Mouse (Mus musculus): ENCODE measurements around the gene Slc16a6.

The Slc16a6 gene

DNA sequence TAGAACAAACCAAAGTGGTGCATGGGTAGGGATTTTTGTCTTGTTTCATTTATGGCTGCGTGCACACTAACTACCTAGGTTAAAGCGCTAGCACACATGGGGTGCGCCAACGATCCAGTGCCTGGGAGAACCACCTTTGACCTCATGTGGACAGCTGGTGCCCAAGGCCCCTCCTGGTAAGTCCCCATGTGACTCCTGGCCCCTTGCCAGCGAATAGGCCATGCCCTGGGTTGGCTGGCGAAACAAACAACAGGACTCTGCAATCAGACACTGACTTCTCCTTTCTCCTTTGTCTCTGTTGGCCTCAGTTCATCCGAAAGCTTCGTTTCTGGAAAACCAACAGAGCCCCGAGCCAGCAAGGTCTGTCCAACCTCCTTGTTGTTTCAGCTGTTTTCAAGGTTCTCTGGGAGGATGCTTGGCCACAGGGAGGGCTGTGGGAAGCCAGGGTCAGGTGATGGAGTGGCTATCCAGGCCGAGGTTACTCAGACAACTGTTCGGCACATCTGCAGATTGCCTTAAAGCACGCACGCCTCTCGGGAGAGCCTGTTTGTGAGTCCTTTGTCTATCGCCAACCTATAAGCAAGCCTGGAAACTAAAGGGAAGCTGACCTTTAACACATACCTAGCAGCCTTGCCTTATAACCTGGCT, 12.1 kb upstream of the Slc16a6 start:
- DNase-seq: peak in 1 of 2 experiments; percentile 64

DNA sequence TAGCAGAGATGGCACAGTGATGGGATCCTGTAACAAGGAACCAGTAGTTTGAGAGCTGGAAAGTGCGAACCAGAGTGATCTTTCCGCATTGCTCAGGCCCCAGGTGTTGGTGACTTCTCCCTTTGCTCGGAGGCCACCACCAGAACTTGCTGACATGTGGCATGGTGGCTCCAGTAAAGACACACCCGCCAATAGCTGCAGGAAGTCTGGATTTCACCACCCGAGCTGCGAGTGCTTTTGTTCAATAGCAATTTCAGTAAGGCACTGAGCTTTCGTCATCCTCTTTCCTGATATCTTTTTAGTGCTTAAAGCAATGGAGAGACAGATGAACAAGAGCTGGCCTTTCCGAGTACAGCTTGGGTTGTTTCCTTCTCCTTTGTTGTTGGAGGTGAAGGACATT, 7.0 kb upstream of the Slc16a6 start:
- no peak for DNase-seq

DNA sequence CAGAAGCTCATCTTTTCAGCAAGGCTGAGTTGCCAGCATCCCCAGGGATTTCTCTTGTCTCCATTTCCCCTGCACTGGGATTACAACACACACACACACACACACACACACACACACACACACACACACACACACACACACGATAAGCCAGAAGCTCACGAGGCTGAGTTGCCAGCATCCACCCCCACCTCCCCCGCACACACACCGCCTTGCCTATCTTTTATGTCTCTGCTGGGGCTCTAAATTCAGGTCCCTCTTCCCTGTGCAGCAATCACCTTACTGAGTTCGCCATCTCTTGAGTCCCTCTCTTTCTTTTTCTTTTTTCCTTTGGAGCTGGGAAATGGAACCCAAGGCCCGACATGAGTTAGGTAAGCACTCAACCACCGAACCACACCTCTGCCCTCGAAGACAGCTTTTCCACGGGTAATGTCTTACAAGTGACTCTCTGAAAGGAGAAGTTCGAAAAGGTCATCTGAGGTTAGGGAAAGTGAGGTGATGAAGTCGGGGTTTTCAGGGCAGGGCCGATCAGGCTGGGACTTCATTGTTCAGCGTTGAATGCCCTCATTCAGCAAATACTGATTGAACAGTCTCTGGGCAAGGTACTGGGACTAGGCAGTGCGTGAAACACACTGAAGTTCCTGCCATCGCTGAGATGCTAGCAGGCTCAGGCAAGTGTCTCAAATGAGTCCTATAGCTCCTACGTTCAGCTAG, 6.3 kb upstream of the Slc16a6 start:
- DNase-seq: no peak

DNA sequence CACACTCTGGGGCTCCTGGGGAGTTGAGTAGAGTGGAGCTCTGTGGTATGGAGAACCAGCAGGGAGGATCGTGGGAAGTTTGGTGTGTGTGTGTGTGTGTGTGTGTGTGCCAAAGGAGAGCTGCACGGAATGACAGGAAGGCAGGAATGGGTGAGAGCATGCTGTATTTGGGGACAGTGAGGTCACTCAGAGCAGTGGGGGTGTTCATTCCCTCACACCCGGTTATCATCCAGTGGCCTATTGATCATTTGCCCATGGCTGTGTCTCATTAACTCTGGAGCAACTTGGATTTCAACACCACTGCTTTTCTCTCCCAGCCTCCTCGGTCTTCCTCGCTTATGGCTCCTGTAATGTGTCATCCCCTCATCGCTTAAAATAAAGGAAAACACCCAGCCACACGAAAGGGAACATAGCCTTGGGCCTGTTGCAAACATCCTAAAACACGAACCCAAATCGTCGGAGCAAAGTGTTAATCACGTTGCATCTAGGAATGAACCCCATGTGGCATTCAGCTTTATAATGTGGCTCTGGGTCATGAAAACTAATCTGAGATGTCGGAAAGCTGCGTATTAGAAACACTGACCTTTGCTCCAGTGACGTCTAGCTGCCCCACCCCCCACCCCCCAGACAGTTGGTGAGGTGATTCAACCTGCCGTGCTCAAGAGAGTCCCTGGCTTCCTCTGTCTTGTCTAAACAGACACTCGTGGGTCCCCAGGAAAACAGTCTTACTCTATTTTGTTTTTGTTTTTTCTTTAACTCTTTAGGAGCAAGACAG, 4.4 kb upstream of the Slc16a6 start:
- DNase-seq: no peak

DNA sequence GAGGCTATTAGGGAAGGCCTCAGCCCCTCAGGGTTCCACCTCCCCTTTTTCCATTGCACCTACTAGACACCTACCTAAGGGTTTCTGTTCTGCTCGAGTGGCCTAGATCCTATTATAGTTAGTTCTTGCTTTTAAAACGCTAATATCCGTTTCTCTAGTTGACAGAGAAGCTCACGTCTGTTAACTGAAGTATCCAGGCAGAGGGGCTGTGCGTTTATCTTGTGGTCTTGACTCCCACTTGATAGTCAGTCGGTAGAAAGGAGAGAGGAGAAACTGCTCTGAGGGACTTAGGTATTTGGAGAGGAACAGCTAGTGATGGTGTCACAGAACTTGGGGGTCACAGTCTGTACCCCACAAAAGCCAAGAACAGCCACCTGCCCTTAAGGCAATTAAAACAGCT, 3.3 kb upstream of the Slc16a6 start:
- no peak for DNase-seq

DNA sequence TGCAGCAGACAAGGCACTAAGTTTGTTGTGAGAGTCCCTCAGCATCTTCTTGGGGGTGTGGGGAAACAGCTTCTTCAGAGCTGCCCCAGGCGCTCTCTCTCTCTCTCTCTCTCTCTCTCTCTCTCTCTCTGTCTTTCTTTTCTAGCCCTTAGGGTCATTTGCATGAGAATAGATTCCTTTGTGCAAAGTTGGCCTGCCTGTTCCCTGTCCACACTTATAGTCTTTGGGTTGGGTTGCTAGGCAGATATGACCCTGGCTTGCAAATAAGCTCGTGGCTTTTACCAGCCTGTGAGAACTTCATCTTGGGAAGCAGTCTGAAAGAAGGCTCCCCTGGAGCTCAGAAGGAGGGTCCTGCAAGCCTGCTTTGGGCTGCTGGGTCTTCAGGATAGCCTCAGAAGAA, 2.8 kb upstream of the Slc16a6 start:
- no peak for DNase-seq

DNA sequence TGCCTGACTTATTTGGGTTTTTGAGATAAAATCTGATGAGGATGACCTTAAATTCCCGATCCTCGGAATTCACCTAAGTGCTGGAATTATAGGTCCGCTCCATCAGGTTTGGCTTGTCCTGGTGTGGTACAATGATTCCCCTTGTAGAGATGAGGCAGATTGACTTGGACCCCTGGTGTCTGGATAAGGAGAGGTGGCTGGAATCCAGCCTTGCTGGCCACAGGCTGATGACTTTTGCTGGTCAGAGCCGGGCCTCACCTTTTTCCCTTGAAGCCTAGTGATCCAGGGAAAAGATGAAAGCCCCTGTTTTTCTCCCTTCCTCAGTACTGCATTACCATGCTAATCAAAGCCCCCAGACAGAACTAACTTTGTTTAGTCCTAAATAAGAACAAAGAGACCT, 2.3 kb upstream of the Slc16a6 start:
- DNase-seq: peak in 1 of 2 experiments; percentile 64

DNA sequence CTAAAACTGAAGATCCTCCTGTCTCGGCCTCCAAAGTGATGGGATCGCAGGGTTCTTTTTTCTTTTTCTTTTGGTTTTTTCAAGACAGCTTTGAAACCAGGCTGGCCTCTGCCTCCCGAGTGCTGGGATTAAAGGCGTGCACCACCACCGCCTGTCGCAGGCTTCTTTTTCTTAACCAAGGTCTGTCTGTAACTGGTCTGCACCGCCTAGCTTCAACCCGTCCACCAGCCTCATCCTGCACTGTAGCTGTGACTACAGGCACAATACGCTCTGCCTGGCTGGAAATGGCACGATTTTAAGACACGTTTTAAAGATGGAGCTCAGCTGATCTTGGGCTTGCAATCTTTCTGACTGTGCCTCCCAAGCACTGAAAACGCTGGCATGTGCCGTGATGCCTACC, 1.4 kb upstream of the Slc16a6 start:
- DNase-seq: no peak

DNA sequence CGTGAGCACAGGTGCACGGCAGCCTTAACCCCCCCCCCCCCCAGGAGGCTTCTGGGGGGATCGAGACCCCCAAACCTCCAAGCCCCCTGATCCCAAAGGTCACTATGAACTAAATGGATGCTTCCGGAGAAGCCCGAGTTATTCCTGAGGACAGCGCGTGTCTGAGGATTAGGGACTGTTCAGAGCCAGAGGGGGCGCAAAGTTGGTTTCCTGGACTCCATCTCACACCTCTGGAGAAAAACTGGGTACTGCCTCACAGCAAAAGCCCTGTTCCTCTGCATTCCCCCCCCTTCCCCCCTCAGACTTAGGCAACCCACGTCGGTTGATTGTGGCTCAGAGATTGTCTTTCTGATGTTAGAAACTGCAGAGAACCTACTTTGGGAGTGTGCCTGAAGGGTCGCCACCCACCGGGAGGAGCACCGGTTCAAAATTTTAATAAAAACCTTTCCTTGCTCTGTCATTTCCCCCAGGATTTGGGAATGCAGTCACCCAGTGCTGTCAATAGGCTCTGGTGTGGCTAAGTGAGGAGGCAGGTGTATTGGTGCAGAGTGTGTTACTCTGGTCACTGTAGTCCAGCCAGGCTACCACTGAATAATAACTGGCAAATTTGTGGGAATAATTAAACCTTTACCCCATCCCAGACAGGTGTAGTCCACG, 816 bp upstream of the Slc16a6 start:
- peak in 1 of 2 experiments; percentile 47 for DNase-seq

DNA sequence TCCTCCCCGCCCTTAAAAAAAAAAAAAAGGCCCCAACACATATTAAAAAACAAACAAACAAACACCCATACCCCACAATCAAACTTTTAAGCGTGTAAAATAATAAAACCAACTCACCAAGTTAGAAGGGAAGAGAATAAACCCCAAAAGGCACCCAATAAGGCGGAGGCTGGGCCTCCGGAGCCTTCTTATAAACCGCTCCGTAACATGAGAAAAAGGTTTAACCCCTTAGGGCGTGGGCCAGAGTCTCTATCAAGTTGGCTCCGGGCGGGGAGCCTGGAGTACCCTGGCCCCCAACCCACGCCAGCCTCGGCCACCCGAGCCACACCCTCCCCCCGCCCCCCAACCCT, 602 bp downstream of the Slc16a6 start:
- DNase-seq: no peak

DNA sequence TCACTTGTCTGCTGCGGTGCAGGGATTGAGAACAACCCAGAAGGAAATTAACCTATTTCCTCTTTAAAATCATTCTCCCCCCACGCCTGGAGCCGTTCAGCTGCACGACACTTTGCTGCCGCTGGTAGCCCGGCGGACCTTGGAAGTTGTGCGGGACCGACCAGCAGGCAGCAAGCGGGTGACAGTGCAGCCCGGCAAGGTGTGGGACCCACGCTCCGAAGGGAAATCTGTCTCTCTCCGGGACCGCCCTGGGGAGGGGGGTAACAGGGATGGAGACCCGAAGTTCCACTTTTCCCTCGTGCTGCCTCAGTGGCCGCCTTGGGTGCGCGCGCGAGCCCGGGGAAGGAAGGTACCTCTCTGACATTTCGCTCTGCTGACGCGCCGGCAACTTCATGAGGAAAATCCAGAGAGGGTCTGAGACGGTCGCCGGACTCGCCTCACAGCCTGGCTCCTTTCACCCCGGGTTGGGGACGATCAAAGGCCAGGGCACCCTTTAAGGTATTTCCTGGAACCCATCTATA, 1.2 kb downstream of the Slc16a6 start:
- DNase-seq: peak; percentile 65

DNA sequence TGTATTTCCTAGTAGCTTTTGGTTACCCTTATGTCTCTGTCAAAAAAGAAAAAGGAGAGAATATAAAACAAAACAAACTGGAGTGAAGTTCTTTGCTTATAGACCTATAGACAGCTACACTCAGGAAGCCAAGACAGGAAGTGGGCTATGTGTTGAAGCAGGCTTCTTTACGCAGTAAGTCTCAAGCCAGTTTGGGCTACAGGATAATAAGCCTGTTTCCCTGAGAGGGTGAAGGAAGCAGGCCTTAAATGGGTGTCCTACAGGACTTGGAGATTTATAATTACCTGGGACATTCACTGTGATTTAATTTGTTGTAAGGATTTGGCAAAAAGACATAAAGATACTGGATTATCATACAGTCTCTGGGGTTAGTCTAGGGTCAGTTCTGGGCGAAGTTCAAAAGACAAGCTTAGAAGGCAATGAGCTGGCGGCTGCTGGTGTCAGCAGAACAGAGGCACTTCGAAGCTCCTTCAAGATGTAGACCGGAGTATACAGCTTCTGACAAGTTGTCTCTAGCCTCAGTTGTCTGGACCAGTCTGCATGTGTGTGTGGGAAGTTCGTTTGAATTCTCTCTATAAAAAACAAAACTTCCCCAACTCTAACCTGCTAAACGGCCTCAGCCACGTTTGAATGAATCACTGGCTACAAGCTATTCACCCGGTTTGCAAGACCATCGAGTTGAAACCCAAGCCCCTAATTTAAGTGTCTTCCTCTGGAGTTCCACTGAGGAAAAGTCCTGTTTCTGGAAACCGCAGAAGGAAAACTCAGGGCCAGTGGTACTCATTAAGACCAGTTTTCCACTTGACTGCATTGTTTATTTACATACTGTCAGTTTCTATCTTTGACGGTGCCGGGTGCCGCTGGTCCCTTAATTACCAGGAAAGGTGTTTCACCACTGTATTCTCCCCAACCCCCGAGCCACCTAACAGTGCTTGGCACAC, 2.2 kb downstream of the Slc16a6 start:
- peak in 1 of 2 experiments; percentile 44 for DNase-seq

DNA sequence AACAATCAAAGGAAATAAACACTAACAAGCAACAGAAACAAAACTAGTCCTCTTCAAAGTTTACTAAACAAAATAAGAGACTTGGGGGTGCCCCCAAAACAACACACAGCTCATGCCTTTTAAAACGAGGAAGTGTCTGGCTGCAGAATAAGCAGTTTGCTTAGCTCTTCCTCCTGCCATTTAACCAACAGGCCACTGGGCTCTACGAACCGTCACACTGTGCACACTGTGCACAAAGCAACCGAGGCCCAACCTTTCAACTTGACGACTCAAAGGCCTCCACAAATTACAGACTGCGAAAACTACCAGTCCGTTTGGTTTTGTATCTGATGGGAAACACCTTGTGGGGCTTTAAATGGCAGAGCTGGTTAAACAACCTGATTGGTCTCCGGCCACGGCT, 3.2 kb downstream of the Slc16a6 start:
- peak in 1 of 2 experiments; percentile 29 for DNase-seq

DNA sequence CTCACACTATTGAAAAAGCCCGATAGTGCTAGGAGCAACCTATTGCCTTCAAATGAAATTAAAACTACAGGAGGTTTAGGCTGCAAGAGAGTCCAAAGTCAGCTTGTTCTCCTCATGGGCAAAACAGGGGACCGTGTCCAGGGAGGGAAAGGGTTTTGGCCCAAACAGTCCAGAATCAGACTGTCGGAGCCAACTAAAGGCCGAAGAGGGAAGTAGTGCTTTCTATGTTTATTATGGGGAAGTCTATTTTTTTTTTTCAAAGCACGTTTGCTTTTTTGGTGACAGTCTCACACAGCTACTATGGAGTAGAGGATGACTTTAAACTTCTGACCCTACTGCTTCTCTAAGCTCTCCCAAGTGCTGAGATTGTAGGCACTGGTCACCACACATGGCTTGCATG, 5.3 kb downstream of the Slc16a6 start:
- DNase-seq: no peak

DNA sequence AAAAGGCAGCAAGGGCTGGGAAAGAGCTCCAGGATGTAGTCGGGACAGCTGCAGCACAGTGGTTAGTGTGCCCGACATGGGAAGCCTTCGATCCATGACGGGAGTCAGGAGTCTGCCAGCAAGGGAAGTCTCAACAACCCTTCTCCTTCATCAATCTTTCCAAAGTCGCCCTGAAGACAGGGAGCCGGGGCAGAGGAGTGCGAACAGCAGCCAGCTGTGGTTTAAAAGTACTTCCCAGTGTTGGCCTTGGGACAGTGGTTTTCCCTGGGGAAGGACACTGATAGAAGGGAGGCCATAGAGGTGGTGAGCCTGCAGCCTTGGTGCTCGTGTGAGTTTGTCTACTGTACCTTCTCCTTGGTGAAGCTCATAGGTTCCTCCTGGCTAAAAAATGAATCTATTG, 6.4 kb downstream of the Slc16a6 start:
- DNase-seq: no peak

DNA sequence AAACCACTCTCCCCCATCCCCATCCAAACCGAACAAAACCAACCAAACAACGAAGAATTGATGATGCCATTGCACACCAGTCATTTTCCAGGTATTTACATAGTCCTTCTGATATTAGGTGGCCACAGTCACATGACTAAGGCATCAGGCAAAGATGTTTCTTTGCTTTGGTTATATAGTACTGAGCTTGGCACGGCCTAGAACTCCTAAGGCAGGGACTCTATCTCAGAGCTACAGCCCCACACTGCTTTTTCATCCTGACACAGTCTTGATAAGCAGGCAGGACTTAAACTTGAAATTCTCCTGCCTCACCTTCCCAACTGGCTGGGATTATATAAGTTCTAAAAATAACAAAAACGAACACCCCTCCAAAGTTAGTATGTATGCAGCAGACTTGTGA, 8.3 kb downstream of the Slc16a6 start:
- no peak for DNase-seq

DNA sequence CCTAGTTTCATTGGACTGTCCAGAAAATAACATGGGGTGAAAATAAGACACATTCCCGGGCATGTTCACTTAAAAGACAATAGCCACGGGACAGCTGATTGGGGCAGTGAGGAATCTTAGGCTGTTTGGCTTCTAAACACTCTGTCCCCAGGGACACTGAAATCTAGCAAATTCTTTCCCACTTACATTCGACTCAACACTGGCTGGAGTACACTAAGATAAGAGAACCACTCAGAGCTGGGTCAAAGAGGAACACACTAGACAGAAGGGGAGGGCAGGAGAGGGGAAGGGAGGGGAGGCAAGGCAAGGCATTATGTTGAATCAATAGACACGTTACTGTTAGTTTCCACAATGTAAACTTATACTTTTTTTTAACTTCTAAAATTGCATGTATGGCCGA, 12.8 kb downstream of the Slc16a6 start:
- no peak for DNase-seq

DNA sequence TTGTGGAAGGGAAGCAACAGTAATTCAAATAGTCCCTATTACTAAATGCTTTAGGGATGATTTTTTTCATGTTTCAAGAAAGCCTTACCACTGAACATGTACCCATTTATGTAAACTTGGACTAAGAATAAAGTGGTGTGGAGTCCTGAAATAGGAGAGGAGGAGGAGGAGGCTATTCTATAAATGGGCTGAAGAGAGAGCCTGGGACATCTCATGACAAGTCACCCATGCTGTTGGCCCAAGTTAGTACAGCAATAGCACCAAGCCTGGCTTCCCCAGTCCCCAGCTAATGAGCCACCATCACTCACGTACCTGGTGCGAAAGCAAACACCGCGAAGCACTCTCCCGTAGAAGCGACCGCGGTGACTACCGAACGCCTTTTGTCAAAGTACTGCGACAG, 15.2 kb downstream of the Slc16a6 start:
- DNase-seq: no peak

DNA sequence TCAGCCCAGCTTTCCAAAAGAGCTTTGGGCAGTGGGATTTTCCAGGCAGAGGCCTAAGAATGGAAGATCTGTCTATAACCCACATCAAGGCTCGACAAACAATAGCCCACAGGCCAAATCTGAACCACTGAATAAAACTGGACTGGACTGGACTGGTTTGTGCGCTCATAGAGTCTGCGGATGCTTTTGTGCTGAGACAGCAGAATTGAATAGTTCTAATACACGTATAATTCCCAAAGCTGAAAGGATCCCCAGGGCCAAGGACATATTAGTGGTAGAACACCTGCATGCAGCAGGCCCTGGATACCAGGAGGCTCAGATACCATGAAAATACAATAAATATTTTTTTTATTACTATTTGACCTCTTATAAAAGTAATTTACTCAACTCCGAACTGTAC, 17.1 kb downstream of the Slc16a6 start:
- no peak for DNase-seq

DNA sequence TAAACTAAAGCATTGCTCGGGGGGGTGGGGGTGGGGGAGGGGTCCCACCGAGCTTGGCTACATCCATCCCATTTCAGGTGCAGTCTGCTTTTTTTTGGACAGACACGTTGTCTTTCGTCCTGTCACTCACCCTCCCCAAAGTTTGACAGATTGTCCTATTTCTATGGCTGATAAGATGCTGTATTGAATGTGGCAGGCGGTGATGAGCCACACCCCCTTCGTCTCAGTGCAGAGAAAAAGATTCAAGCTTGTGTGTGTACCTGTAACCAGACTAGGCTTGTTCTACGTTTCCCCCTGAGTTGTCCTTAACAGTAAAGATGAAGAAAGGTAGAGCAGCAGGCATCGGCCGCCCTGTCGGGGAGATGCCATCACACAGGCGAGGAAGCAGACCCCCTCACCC, 22.2 kb downstream of the Slc16a6 start:
- no peak for DNase-seq

DNA sequence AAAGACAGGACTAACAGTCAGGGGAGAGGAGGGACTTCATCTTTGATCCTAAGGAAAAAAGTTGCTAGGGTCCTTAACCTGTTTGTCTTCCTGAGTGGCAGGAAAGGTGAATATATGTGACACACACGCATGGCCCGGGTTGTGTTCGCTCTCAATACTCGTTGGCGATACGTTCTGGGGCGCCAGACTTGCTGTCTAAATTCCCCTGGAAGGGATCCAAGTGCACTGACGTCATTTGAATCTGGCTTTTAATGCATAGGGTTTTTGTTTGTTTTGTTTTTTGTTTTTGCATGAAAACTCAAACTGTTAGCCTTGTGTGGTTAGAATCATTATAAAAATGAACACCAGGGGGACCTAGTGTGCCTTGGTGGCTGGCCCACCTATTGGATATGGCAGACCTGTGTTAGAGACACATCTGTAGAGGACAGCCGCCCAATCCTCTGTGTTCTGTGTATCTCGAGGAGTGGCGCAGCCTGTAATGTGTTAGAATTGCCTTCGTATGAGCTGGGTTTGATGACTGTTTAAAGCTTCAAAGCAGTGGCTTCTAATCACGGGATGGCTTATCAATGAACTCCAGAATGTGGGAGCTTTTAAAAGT, 27.9 kb downstream of the Slc16a6 start:
- DNase-seq: peak in 1 of 2 experiments; percentile 36

DNA sequence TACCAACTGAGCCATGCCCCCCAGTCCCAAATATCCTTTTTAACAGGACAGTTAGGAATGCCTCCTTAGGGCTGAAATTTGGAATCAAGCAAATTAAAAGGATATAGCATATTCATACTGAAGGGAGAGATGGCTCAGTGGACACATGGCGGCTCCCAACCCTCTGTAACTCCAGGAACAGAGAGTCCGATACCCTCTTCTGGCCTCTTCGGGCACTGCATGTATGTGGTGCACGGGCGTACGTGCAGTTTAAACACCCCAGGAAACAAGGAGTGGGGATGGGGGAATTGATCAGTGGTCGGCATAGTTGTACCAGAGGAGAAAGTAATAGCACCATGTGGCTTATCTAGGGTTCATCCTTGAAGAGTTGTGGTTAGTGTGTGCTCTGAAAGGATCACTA, 28.8 kb downstream of the Slc16a6 start:
- peak; percentile 44 to 68 for DNase-seq
